Mouse (Mus musculus) midbrain, postnatal 0 days (tissue): ENCODE data around the gene Mars. TPM values are rescaled to one million over a fixed set of nuclear protein-coding genes. Genes with fewer than 3 reads are reported as not detected.

Experiments
- ATAC-seq: fragments of 200-750 bp; cut with Nextera tagmentation; 2 replicates; pipeline ENCODE4 v1.8.0; 2017; ENCODE audit warnings: moderate number of reproducible peaks, mild to moderate bottlenecking, moderate TSS enrichment, moderate library complexity; ENCODE audit not compliant: low FRiP score
- DNase-seq: peaks from one replicate; pipeline ENCODE4 v3.0.0-alpha.2; 2015; ENCODE audit warnings: low spot score
- H3K27ac ChIP-seq: fragments of 300-500 bp; sonication (generic); 2 replicates; pipeline ENCODE4 v1.5.1; 2014; ENCODE audit warnings: low read depth, mild to moderate bottlenecking, low read length, mixed read lengths
- H3K27me3 ChIP-seq: fragments of 300-500 bp; sonication (generic); 2 replicates; pipeline ENCODE4 v1.6.1; 2014; ENCODE audit warnings: low read length, control low read depth, mixed read lengths; ENCODE audit not compliant: insufficient read depth
- H3K36me3 ChIP-seq: fragments of 300-500 bp; sonication (generic); 2 replicates; pipeline ENCODE4 v1.6.1; 2014; ENCODE audit warnings: low read length, control low read depth, mixed read lengths; ENCODE audit not compliant: insufficient read depth
- H3K4me1 ChIP-seq: fragments of 300-500 bp; sonication (generic); 2 replicates; pipeline ENCODE4 v1.6.1; 2014; ENCODE audit warnings: mild to moderate bottlenecking, control low read depth, antibody characterized with exemption, low read length, mixed read lengths; ENCODE audit not compliant: insufficient read depth
- H3K4me2 ChIP-seq: fragments of 300-500 bp; sonication (generic); 2 replicates; pipeline ENCODE4 v1.6.1; 2014; ENCODE audit warnings: low read depth, mild to moderate bottlenecking, low read length, mixed read lengths; ENCODE audit not compliant: poor library complexity, severe bottlenecking
- H3K4me3 ChIP-seq: fragments of 300-500 bp; sonication (generic); 2 replicates; pipeline ENCODE4 v1.5.1; 2014; ENCODE audit warnings: low read depth, mild to moderate bottlenecking, low read length, moderate library complexity
- H3K9ac ChIP-seq: fragments of 300-500 bp; sonication (generic); replicated peaks from 2 replicates; pipeline ENCODE4 v1.6.1; 2014; ENCODE audit warnings: mild to moderate bottlenecking, low read length, moderate library complexity, mixed read lengths; ENCODE audit not compliant: poor library complexity, severe bottlenecking
- H3K9me3 ChIP-seq: fragments of 300-500 bp; sonication (generic); 2 replicates; pipeline ENCODE4 v1.6.1; 2016; ENCODE audit warnings: low read length, control low read depth
- CTCF ChIP-seq: IDR thresholded peaks from 2 replicates; pipeline ENCODE4 v1.5.1; 2016; ENCODE audit warnings: antibody characterized with exemption, mild to moderate bottlenecking
- WGBS: fragments of 180-500 bp; shearing (Covaris S2); extraction: QIAGEN DNeasy Blood & Tissue Kit; methylation state at CpG from one replicate; pipeline ENCODE4 v1.1.7; 2014; 5-methylcytosine and 5-hydroxymethylcytosine counted together
- polyA plus RNA-seq: library from polyadenylated mRNA; unstranded; fragments of >200 nt; fragmentation: Nextera tagmentation; extraction: Ambion mirVana; gene quantifications from 2 replicates; pipeline ENCODE4 v1.2.1, GENCODE M21; 2015
- total RNA-seq: library from RNA; depleted of rRNA; stranded (reverse); fragments of >200 nt; gene quantifications from 2 replicates; pipeline ENCODE4 v1.2.3, GENCODE M21; 2014

Gene Mars
- total and polyA plus RNA-seq, 2 experiments from 2014 or later, result 62.6 to 112 TPM

- peak; percentile 47 for DNase-seq
- peak overlapping the region; percentile 68 for H3K4me3 ChIP-seq
- WGBS, result under 1% methylated on average over 22 of the region's 28 CpGs
- no peak for TF ChIP-seq CTCF
- no peaks in the 10 kb centered on the region for H3K27me3 ChIP-seq
- peak overlapping the region; percentile 80 for H3K4me2 ChIP-seq
- ATAC-seq, result peak; percentile 0; the same call in 1 of the 2 replicates
- peak overlapping the region; percentile 84 for H3K9ac ChIP-seq
- peaks cover 30% of the 10 kb centered on the region for H3K36me3 ChIP-seq
- H3K9me3 ChIP-seq, result no peaks in the 10 kb centered on the region
- H3K27ac ChIP-seq, result peak overlapping the region; percentile 95
- H3K4me1 ChIP-seq, result peaks cover 17% of the 10 kb centered on the region
Measured at GRCm38 (mm10) chr10:127288328-127288799, 23.2 kb downstream of the Mars start.

GRCm38 (mm10) chr10:127287936-127288293 lies 23.7 kb downstream of the Mars start:
- Histone ChIP-seq H3K4me1 (peaks cover 17% of the 10 kb centered on the region), H3K4me2 (peak overlapping the region; percentile 80), H3K4me3 (peak overlapping the region; percentile 68), H3K36me3 (peaks cover 34% of the 10 kb centered on the region), H3K27ac (peak overlapping the region; percentile 95), H3K9ac (peak overlapping the region; percentile 84), H3K9me3 (no peaks in the 10 kb centered on the region), H3K27me3 (no peaks in the 10 kb centered on the region)
- ATAC-seq (no peak), DNase-seq (no peak)
- 0% methylated on average over 3 of the region's 3 CpGs for WGBS
- no peak for TF ChIP-seq CTCF

GRCm38 (mm10) chr10:127287271-127287935 lies 24.2 kb downstream of the Mars start:
- Histone ChIP-seq H3K27ac (peak overlapping the region; percentile 95), H3K27me3 (no peaks in the 10 kb centered on the region), H3K4me3 (peak overlapping the region; percentile 68), H3K4me2 (peak overlapping the region; percentile 80), H3K36me3 (peaks cover 40% of the 10 kb centered on the region), H3K9ac (peak overlapping the region; percentile 25; the same call in 1 of the 2 replicates), H3K9me3 (no peaks in the 10 kb centered on the region), H3K4me1 (peaks cover 17% of the 10 kb centered on the region)
- WGBS, result 63% methylated on average over 15 of the region's 15 CpGs
- ATAC-seq, result no peak
- DNase-seq, result no peak
- TF ChIP-seq CTCF, result no peak

- Histone ChIP-seq H3K36me3 (peaks cover 46% of the 10 kb centered on the region), H3K27me3 (no peaks in the 10 kb centered on the region), H3K4me2 (peak overlapping the region; percentile 80), H3K9me3 (no peaks in the 10 kb centered on the region), H3K4me1 (peaks cover 17% of the 10 kb centered on the region), H3K4me3 (0 out of 2 replicates have a peak overlapping the region, but pooled peaks have one; percentile 68), H3K9ac (0 out of 2 replicates have a peak overlapping the region, but pooled peaks have one; percentile 29), H3K27ac (no peak overlapping the region)
- no peak for TF ChIP-seq CTCF
- WGBS, result 43% methylated on average over 7 of the region's 7 CpGs
- ATAC-seq (no peak), DNase-seq (no peak)
Measured at GRCm38 (mm10) chr10:127286730-127287129, 24.9 kb downstream of the Mars start.

- Histone ChIP-seq H3K4me3 (no peak overlapping the region), H3K9ac (peak overlapping the region; percentile 29; the same call in 1 of the 2 replicates), H3K4me2 (no peak overlapping the region), H3K27ac (no peak overlapping the region), H3K27me3 (no peaks in the 10 kb centered on the region), H3K9me3 (no peaks in the 10 kb centered on the region), H3K4me1 (peaks cover 14% of the 10 kb centered on the region), H3K36me3 (peaks cover 52% of the 10 kb centered on the region)
- no peak for TF ChIP-seq CTCF
- no peak for ATAC-seq
- WGBS, result 72% methylated on average over 7 of the region's 7 CpGs
- DNase-seq, result no peak
Measured at GRCm38 (mm10) chr10:127286194-127286593, 25.4 kb downstream of the Mars start.

- Histone ChIP-seq H3K27me3 (no peaks in the 10 kb centered on the region), H3K4me3 (no peak overlapping the region), H3K4me1 (peaks cover 14% of the 10 kb centered on the region), H3K9ac (peak overlapping the region; percentile 29; the same call in 1 of the 2 replicates), H3K27ac (no peak overlapping the region), H3K4me2 (no peak overlapping the region), H3K9me3 (no peaks in the 10 kb centered on the region), H3K36me3 (peaks cover 52% of the 10 kb centered on the region)
- ATAC-seq, result no peak
- TF ChIP-seq CTCF, result no peak
- WGBS, result 60% methylated on average over 13 of the region's 13 CpGs
- no peak for DNase-seq
Measured at GRCm38 (mm10) chr10:127285644-127286043, 25.9 kb downstream of the Mars start.
